Mouse (Mus musculus) MN1 (cell line): ENCODE results near the gene Ube2c.

Source experiments
- DNase-seq: peaks from one replicate; pipeline ENCODE4 v3.0.0-alpha.2; 2016; ENCODE audit warnings: low spot score

Gene Ube2c

DNA sequence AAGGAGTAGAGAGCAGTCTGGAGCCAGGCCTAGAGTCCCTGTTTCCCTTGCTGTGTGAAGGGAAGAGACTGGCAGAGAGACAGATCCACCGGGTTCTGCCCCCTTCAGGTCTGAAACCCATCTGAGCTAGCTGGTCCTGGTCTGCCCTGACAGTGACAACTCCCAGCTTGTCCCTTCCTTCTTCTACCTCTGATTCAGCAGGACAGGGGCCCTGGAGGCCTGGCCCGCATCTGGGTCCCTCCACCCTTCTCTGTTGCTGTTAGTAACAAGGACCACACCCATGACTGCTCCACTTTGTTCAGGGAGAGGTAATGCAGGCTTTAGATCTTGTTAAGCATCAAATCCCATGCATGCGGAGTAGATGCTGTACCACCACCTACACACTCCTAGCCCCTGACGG, 18.7 kb downstream of the Ube2c start:
- DNase-seq = peak; percentile 55

DNA sequence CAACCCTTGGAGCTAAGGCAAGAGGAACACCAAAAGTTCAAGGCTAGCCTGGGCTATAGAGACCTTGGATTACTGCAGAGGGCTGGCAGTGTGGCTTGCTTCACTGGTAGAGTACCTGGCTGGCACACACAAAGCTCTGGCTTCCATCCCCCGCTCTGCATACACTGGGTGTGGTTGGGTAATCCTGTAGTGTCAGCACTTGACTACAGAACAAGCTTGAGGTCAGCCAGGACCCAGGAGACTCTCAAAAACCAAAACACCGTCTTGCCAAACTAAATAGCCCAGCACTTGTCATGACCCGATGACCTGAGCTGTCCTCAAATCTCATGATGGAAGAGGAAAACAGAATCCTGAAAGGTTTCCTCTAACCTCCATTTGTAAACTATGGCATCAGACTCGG, 20.8 kb downstream of the Ube2c start:
- no peak for DNase-seq

DNA sequence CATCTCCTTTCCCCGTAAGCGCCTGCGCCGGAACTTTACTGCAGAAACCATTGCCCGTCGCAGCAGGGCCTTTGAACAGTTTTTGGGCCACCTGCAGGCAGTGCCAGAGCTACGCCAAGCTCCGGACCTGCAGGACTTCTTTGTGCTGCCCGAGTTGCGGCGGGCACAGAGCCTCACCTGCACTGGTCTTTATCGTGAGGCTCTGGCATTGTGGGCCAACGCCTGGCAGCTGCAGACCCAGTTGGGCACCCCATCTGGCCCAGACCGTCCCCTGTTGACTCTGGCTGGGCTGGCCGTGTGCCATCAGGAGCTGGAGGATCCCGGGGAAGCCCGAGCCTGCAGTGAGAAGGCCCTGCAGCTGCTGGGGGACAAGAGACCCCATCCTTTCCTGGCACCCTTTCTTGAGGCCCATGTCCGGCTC, 22.2 kb downstream of the Ube2c start:
- no peak for DNase-seq

DNA sequence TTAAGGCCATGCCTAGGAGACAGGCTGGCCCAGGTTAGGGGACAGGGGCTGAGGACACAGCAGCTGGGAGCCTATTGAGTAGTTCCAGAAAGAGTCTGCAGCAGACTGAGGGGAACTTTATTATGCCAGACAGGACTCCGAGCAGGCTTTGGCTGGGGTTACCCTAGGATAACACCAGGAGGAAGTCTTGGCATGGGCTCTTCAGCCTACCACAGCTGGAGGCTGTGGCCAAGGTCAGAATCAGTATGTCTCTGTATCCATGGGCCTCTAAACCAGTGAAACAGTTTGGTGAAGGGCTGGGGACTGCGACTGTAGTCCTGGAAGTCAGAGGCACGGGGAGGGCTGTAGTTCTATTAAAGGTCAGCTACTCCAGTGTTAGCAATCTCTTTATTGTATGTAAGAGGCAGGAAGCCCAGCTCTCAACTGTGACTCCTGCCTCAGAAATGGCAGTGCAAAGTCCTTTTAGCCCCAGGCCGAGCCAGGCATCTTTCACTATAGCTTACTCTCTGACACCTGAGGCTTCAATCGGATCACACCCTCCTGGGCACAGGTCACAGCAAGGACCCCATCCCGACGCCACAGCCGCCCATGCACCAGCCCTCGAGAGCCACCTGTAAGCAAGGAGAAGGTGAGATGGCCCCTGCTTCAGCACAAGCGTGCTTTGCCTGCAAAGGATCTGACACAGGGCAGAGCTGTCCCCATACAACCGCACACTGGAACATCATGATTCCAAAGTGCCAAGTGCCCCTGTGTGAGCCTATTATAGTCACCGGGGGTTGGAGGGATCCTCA, 22.9 kb downstream of the Ube2c start:
- DNase-seq = no peak

DNA sequence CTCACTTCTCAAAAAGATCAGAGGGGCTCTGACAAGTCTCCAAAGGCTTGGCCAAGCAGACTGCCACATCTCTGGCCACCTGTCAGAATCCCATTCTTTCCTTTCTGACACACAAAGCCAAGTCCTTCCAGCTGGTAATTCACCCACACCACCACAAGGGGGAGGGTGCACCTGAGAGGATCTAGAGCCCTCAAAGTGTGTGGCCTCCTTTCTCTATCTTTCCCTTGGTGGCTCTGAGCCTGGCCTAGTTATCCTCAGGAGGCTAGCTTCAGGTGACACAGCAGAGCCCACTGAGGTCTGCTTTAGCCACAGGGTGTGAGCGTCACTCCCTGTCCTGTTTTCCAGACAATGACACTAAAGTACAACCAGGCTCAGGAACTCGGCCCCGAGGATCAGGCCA, 23.5 kb downstream of the Ube2c start:
- peak; percentile 74 for DNase-seq

DNA sequence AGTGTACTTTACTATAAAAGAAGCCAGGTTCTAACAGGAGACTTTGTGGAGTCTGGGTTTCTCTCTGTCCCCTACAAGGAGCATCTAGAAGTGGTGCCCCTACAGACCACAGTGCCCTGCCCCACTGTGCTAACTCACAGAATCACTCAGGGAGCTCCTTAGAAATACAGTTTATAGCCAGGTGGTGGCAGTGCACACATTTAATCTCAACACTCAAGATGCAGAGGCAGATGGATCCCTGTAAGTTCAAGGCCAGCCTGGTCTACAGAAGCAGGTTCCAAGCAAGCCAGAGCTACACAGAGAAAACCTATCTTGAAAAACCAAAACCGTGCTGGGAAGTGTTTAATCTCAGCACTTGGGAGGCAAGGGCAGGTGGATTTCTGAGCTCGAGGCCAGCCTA, 24.1 kb downstream of the Ube2c start:
- no peak for DNase-seq

DNA sequence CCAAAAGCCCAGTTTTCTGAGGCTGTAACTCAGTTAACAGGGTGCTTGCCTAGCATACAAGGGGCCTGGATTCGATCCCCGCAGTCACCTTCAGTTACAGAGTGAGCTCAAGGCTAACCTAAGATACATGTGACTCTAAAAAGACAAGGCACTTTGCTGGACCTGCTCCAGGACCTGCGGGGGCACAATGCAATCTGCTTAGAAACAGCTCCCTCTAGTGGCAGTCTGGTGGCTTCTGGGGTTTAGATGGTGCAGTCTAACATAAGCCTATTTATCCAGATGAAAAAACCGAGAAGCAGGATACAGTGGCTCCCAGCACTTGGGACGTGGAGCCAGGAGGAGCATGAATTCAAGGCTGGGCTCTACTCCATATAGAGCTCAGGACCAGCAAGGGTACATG, 24.6 kb downstream of the Ube2c start:
- peak; percentile 91 for DNase-seq

DNA sequence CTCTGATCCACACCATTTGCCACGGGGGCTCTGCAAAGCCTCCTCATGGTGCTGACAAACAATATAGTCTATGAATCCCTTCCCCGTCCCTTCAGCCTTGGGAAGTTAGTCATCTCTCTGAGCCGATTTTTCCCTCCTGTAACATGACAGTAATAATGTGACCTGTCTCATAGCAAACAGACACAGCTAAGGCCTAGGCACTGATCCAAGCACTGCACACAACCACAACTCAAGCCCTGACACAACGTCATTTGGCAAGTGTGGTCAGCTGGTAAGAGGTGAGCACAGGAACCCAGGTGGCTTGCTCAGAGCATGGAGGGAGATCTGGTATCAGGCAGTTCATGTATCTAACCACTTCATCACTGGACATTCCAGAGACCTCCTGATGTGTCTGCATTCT, 26.2 kb downstream of the Ube2c start:
- no peak for DNase-seq

DNA sequence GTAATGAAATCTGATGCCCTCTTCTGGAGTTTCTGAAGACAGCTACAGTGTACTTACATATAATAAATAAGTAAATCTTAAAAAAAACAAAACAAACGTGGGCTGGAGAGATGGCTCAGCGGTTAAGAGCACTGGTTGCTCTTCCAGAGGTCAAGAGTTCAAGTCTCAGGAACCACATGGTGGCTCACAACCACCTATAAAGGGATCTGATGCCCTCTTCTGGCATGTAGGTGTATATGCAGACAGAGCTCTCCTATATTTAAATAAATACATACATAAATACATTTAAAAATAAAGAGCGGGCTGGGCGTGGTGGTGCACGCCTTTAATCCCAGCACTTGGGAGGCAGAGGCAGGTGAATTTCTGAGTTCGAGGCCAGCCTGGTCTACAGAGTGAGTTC, 28.9 kb downstream of the Ube2c start:
- DNase-seq = peak; percentile 33

DNA sequence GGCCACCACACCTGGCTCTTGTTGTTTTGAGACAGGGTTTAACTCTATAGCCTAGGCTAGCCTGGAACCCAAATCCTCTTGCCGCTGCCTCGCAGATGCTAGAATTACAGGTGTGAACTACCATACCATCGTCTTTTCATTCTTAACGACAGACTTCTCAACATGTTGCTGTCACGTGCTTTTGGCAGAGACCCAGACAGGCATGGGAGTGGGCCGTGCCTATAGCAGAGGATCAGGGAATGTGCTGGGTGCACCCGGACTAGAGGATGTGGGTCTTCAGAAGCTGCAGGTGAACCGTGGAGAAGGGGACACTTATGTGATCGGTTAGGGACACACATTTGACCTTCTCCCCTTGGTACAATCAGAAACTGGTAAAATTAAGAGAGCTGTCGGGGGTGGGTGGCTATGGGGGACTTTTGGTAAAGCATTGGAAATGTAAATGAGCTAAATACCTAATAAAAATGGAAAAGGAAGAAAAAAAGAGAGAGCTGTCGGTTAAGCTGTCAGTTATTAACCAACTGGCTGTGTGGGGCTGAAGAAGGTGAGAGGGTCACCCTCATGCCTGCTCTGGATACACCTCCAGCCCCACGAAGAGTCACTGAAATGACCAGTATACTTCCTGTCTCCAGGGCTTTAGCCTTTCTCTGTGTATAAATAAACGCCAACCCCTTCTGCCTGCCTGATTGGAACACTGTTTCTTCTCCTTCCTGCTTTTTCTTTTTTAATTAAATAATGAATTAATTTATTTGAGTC, 30.7 kb downstream of the Ube2c start:
- no peak for DNase-seq

DNA sequence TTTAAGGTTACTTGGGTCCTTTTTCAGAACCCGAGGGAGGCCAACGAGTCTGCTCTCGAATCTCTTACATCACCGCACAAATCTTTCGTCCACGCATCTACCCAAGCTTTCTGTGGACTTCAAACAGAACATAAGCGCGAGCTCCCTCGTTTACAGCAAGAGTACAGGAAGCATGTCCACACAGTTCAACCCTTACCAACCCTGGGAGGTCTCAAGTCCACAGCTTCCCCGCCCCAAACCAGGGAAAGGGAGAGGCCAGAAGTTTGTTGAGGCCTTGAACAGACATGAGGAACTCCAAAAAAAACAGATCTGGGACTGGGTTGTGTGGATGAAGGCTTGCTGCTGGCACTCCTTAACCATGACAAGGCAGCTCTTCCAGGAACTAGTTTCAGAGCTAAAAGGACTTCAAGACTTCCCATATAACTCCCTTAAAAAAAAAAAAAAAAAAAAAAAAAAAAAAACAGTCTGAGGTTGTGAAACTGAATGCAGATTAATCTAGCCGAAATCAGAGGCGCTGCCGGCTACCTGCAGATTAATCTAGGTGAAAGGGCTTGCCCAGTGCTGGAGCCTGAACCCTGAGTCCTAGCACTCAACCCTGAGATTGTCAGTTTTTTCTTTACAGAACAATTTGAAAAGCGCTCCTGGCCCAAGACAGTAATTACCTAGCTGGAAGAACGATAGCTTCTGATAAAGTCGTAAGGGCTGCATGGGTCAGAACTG, 33.7 kb downstream of the Ube2c start:
- DNase-seq = no peak

DNA sequence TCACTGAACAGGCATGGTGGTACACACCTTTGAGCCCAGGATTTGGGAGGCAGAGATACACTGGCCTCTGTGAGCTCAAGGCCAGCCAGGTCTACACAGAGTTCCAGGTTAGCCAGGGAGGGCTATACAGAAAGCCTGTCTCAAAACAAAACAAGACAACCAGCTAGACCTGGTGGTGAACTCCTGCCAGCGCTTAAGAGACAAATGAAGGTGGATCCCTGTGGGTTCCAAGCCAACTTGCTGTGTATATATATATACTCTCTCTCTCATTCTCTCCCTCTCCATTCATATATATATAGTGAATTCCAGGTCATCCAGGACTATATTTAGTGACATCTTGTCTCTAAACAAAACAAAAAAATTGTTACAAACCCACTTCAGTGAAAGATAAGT, 34.2 kb downstream of the Ube2c start:
- no peak for DNase-seq

DNA sequence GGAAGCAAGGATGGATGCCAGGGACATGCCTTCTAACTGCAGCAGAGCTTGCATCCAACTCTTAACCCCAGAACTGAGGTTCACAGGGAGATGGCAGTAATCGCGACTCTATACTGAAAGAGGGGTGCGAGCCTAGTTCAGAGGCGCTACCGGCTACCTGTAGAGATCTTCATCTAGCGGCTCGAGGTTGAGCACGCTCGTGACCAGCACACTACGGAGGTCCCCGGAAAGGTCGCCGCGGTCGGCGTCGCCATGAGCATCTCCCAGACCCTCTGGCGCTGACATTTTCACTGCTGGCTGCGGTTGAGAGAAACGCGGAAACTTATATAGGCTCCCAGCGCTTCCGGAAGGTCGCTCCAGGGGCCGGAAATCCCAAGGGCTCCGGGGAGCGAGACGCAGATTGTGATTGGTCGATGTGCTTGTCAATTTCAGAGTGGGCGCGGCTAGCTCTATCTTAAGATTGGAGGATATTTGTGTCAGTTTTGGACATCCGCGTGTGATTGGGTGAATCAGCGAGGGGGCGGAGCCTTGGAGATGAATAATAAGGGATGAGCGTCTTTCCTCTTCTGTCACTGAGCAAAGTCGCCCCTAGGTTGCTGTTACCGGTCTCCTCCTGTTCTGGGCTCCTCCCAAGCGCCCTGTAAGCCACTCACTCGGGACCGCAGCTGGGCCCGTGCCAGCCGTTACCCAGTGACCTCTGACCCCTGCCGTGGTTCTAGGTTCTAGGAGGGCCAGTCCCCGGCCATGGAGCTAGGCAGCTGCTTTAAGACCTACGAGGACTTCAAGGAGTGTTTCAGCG, 35.0 kb downstream of the Ube2c start, which contains the start of the genes Acot8 and Zswim3:
Gene Acot8 (minus strand): TSS at position 350 of the 799 bp plus-strand sequence.
Gene Zswim3 (plus strand): TSS at position 566 of the 799 bp plus-strand sequence.
- DNase-seq = peak; percentile 99

DNA sequence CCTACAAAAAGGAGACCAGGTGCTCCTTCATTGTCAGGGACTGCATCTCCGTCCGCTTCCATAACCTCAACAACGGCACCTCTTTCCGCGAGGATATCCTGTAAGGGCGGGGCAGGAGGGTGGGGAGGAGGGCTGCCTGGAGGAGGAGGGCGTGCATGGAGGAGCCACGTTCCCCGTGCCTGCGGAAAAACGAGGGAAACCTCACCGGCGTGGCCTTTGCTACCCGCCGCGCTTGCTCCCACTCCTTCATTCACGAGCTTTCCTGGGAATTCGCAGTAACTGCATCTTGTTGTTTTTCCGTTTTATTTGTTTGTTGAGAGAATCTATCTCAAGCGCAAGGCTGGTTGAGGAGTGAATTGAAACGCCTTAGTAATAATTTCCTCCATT, 35.6 kb downstream of the Ube2c start:
- DNase-seq = no peak

DNA sequence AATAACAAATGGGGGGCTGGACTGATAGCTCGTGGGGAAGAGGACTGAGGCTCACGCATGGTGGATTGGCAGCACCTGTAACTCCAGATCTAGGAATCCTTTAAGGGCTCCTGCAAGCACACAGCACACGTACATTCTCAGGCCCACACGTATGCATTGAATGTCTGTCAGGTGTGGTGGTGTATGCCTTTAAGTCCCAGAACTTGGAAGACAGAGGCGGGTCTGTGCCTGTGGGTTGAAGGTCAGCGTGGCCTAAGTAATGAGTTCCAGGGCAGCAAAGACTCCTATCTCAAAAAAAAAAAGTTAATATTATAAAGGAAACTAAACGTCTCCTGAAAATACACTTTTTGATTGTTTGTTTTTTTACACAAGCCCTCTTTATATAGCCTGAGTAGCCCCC, 36.9 kb downstream of the Ube2c start:
- no peak for DNase-seq

DNA sequence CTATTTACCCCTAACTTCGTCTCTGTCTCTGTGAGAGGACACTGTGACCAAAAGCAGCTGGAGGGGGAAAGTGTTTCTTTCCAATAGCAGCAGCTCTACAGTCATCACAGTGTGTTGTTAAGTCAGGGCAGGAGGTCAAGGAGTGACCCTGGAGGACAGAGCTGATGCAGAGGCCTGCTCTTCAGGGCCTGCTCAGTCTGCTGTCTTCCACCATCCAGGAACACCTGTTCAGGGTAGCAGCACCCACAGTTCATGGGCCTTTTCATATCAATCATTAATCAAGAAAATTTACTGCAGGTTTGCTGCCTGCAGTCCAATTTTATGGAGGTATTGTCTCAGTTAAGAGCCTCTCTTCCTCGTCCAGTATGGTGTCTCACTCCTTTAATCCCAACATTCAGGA, 43.9 kb downstream of the Ube2c start:
- no peak for DNase-seq

DNA sequence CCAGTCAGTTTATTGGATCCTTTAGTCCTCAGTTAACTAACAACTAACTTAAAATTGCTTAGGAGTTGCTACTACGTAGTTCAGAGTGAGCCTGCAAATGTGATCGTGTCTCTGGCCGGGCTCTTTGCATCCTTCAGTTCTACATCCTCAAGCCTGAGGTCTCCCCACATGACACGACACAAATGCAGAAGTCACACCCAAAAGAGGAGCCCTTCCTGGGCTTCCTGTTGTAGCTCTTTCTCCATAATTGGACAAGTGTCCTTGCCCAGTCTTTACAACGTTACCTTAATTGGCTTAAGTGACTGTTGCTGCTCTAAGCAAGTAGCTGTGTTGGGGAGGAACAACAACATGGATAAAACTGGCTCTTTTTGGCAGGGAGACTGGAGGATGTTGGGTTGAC, 45.6 kb downstream of the Ube2c start:
- no peak for DNase-seq

DNA sequence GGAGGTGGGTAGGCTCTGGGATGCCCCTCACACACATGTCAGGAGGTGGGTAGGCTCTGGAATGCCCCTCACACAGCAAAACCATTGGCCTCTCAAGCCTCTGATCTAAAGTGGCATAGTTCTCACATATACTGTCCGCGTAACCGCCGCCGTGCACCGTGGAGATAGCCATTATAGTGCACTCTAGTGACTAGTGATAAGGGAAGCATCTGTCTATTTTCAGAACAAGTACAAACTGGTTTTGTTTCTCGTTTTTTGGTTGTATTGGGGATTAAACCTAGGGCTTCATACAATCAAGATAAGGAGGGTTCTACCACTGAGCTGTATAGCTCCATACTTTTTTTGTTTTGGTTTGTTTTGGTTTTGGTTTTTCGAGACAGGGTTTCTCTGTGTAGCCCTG, 46.1 kb downstream of the Ube2c start:
- DNase-seq = no peak

DNA sequence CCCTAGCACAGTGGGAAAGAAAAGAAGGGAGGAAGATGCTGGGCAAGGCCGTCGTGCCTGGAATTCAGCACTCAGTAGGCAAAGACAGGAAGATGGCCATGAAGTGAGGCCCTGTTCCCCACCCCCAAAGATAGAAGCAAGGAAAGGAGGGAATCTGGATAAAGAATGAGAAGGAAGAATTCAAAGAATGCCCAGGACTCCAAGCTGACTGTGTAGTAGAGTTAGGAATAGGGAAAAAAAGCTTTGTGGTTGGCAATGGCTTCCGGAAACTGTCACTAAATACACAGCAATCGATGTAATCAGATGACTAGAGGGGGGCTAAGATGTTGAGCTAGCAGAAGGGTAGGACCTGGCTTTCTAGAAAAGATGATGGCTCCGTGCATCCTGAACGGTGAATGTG, 47.5 kb downstream of the Ube2c start:
- no peak for DNase-seq

DNA sequence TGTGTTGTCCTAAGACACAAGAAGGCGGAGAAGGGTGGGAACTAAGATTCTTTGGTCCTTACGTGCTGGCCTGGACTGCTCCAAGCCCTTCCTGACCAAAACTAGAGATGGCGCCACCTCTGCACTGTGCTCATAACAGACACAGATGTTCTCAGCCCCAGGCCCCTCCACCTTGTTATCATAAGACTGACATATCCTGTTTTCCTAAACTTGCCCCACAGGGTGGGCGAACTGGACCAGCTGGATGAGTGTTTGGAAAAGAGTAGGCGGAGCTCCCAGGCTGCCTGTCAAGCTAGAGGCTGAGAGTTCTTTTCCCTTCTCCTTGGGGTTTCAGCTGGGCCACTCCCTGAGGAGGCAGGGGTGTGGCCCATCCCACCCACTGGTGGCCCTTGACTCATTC, 48.0 kb downstream of the Ube2c start:
- DNase-seq = no peak

DNA sequence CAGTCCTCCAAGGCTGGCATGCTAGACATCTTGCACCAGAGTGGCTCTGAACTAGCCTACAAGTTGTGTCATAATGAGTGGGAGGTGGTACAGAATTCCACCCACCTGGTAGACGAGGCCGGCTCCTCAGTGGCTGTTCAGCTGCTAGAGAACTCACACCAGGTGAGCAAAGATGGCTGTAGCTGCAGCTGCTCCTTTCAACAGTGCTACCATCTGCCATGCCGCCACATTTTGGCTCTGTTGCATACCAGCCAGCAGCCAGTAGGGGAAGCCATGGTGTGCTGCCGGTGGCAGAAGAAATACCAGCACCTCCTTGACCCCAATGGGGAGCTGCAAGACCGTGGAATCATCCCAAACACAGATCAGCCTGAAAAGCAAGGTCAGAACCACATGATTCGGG, 51.4 kb downstream of the Ube2c start:
- no peak for DNase-seq

DNA sequence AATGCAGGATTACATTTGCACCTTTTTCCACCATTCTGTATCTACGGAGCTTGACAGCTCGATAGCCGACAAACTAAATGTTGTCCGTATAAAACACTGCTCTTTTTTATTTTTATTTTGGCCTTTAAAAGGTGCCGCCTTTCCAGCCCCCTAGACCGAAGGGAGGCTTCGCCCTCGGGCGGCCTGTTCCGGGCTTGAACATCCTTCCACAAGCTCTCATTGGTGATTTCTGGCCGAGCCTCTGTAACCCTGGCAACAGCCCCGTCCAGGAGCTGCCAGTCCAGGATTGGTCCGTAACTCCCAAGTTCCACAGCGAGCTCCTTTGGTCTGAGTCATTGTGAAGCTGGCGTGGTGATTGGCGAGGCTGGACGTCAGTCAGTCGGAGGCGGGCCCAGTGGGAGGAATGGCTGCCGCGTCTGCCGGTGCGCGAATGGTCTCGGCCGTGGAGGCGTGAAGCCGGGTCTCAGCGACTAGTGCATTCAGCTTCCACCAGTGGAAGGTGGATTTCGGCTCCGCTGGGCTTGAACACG, 53.0 kb downstream of the Ube2c start, which contains the start of gene Zswim1:
Gene Zswim1 (plus strand): TSS at position 51 of the 530 bp plus-strand sequence.
- peak; percentile 99 for DNase-seq
